Mouse (Mus musculus) gastrocnemius, postnatal 25 days (tissue): ENCODE data around the gene Pramel6. TPM values are rescaled to one million over a fixed set of nuclear protein-coding genes. Genes with fewer than 3 reads are reported as not detected.
"Not testable (repeated sequence)": the region's sequence is repeated elsewhere in the genome, so short reads cannot be mapped to it uniquely, and the experiment has no call there.

Experiments
- DNase-seq: peaks from one replicate; pipeline ENCODE4 v3.0.0; 2022
- long read RNA-seq, 2 experiments: library from polyadenylated mRNA; stranded (forward); transcript quantifications; one replicate each; pipeline ENCODE4 v2.0.0; 2021
- total RNA-seq, 2 experiments: library from RNA; stranded (reverse); gene quantifications; 1 replicate in 1 of 2; 2 replicates in 1 of 2; pipeline ENCODE4 v1.2.3; 2021

Pramel6 gene
- total RNA-seq = not detected
- long read RNA-seq, experiment 1 = 0 reads
- long read RNA-seq, experiment 2 = 0 reads

DNA sequence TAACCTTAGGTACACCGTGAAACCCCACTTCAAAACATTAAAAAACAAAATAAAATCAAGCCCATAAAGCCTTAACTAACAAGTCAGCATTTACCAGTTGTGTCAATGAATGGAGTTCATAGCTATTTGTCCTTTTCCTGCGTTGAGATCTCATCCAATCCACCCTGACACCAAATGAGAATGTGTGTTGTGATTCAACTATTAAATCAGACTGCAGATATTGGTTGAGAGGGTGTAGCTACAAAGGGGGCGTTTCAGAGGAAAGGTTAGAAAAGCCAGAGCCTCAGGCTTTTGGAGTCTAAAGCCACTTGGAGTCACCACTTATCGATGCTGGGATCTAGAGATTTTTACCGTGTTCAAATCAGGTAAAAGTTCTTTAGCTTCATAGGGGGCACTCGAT lies at the start of gene Pramel6:
Gene Pramel6 (plus strand): TSS at position 301 of the 400 bp plus-strand sequence.
- DNase-seq = no peak

DNA sequence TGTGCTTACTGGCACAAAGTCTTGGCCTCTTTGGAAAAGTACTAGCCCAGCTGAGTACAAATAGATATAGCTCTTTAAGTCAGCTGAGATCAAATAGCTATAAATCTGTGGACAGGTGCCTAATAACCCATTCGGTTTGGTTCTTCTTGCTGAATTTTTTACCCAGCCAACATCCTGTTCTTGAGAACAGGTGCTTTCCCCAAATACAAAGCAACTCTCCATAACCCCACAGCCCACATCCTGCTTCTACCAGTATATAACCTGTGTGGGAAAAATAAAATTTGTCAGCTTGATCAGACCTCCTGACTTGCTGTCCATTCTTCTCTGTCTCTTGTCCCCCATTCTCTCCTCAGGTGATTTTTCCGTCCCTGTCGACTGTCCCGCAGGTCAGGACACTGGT lies 44.6 kb upstream of the Pramel6 start:
- no peak for DNase-seq

GRCm38 (mm10) chr2:87480207-87480606 lies 26.2 kb upstream of the Pramel6 start:
- DNase-seq = no peak

DNA sequence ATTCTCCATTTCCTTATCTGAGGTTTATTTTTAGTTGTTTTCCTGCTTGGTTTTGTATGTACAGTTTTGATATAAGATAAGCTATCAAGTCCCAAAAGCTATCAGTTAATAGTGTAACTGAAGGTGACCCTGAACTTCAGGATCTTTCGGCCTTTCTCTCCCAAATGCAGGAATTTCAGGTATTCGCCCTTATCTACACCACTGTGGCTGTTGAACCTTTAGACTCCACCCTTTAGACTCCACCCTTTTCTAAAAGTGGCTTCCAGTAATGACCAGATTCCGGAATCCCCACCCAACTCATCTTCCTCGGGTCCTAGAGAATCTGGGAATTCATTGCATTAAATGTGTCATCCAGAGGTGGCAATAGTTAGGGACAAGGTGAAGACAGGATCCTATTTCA lies 25.2 kb upstream of the Pramel6 start:
- no peak for DNase-seq

DNA sequence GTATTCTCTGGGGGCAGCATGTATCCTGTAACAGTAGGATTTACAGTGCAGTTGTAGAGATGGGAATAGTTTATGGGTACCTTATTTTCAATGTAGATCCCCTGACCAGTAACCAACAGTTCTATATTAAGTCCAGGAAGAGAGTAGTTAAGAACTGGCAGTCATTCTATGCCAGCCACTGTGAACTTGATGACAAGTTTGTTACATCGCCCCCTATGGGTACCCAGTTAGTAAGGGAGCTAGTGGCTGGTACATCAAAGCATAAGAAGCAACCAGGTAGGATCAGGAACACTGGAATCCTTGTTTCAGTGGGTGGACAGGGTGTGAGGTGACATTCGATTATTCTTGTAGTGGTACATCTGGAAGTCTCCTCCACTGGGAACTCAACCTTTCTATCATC lies 24.1 kb upstream of the Pramel6 start:
- no peak for DNase-seq

DNA sequence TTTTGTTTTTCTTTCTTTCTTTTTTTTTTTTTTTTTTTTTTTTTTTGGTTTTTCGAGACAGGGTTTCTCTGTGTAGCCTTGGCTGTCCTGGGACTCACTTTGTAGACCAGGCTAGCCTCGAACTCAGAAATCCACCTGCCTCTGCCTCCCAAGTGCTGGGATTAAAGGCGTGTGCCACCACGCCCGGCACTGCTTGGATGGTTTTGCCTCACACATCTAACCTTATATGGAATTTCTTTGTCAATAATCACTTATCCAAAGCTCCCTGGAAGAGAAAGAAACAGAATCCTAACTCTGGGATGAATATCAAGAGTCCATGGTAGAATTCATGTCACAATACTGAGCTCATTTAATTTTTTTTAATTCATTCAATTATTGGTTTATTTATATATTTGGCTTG lies 9.4 kb upstream of the Pramel6 start, which contains the start of gene Pramel7:
Gene Pramel7 (minus strand): TSS at position 101 of the 400 bp plus-strand sequence.
- DNase-seq = not testable (repeated sequence)

GRCm38 (mm10) chr2:87515046-87515445 lies 8.7 kb downstream of the Pramel6 start:
- no peak for DNase-seq

DNA sequence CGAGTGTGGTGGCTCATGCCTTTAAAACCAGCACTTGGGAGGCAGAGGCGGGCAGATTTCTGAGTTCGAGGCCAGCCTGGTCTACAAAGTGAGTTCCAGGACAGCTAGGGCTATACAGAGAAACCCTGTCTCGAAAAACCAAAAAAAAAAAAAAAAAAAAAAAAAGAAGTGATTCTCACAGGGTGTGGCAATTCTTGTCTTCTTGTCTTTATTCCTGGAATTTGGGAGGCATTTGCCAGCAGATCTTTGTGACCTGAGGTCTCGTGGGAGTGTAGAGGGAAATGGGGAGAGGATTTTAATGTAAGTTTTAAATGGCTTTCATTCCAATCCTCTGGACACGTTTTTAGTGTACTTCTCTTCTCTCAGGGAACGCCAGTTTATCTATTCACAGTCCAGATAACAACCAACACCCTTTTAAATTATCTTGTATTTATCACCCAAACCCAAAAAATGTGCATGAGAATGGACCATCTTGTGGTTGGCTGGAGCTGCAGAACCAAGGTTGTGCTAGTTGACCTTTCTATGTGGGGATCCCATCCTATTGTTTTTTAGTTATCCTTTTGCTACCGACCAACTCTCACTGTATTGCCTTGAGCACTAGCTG lies 9.2 kb downstream of the Pramel6 start:
- no peak for DNase-seq

DNA sequence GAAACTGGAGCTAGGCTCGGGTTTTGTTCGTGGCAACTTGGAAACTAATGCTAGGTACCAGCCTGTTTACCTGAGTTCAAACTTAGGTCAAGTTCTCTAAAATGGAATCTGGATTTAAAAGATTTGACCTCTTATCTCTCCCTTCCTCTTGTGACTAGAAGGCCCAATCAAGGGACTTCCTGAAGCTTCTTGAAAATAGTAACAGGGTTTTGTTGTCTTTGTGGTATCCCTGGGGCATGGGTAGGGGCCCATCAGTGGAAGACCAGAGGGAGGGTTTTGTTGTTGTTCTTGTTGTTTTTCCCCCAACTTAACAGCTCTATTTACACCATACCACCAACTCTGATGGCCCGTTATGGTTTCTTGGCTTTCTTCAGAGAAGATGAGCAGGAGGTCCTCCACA lies 10.2 kb downstream of the Pramel6 start:
- no peak for DNase-seq

DNA sequence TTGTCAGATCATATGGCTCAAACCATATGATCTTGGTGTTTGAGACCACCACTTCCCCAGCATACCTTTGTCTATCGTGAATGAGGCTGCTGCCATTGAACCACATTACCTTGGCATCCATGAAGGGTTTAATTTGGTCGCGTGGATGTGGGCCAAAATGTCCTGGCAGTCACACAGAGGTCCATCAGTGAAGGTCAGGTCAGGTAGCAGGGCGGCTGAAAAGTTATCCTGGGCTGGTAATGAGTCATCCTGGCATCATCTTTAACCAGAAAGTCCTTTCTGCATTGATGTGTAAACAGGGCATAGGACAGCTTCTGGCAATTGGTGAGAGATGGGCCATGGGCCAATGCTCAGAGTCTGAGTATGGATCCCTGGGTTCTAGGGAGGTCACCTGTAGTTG lies 14.3 kb downstream of the Pramel6 start:
- DNase-seq = no peak

- not testable (repeated sequence) for DNase-seq
Observed at GRCm38 (mm10) chr2:87525899-87526616, 19.7 kb downstream of the Pramel6 start.

- no peak for DNase-seq
Observed at GRCm38 (mm10) chr2:87531496-87531895, 25.1 kb downstream of the Pramel6 start, which contains the start of gene Olfr153. Olfr153 (plus strand) TSS chr2:87531796.

- DNase-seq = no peak
Observed at GRCm38 (mm10) chr2:87534826-87535225, 28.5 kb downstream of the Pramel6 start.

- DNase-seq = no peak
Observed at GRCm38 (mm10) chr2:87545442-87545841, 39.1 kb downstream of the Pramel6 start, which contains the start of gene Olfr1128. Olfr1128 (minus strand) TSS chr2:87545542.

Other genes starting within 250 kb of the Pramel6 start
- not detected for gene Olfr1116, start 239.0 kb upstream of the Pramel6 start, total RNA-seq
- not detected for gene Olfr1118, start 199.0 kb upstream of the Pramel6 start, total RNA-seq
- not detected for gene Olfr1120, start 151.8 kb upstream of the Pramel6 start, total RNA-seq
- gene Olfr1121, start 136.7 kb upstream of the Pramel6 start, total RNA-seq = not detected
- not detected for gene Olfr1122, start 120.7 kb upstream of the Pramel6 start, total RNA-seq
- gene Olfr1123, start 89.9 kb upstream of the Pramel6 start, total RNA-seq = not detected
- not detected for gene Olfr1124, start 76.3 kb upstream of the Pramel6 start, total RNA-seq
- gene Olfr1126, start 52.6 kb upstream of the Pramel6 start, total RNA-seq = not detected
- not detected for gene Pramel7, start 9.5 kb upstream of the Pramel6 start, total RNA-seq
- not detected for gene Olfr153, start 25.2 kb downstream of the Pramel6 start, total RNA-seq
- not detected for gene Olfr1128, start 39.0 kb downstream of the Pramel6 start, total RNA-seq
- not detected for gene Olfr1129, start 67.3 kb downstream of the Pramel6 start, total RNA-seq
- not detected for gene Olfr1130, start 99.6 kb downstream of the Pramel6 start, total RNA-seq
- gene Olfr1131, start 120.5 kb downstream of the Pramel6 start, total RNA-seq = not detected
- gene Olfr1132, start 131.0 kb downstream of the Pramel6 start, total RNA-seq = not detected
- gene Olfr1133, start 140.8 kb downstream of the Pramel6 start, total RNA-seq = not detected
- gene Olfr1134, start 151.9 kb downstream of the Pramel6 start, total RNA-seq = not detected
- not detected for gene Olfr1135, start 167.1 kb downstream of the Pramel6 start, total RNA-seq
- gene Olfr1136, start 187.4 kb downstream of the Pramel6 start, total RNA-seq = not detected
- gene Olfr1137, start 206.6 kb downstream of the Pramel6 start, total RNA-seq = not detected
- gene Olfr1138, start 233.4 kb downstream of the Pramel6 start, total RNA-seq = not detected
- not detected for gene Olfr1140, start 237.2 kb downstream of the Pramel6 start, total RNA-seq
- not detected for gene Olfr1141, start 247.4 kb downstream of the Pramel6 start, total RNA-seq